Mouse (Mus musculus) retina, postnatal 1 day (tissue): ENCODE results near the gene Lamtor1.
"Not testable (repeated sequence)": the region's sequence is repeated elsewhere in the genome, so short reads cannot be mapped to it uniquely, and the experiment has no call there.

Experiments
- DNase-seq: peaks from one replicate; pipeline ENCODE4 v3.0.0-alpha.2; 2012

Gene Lamtor1

DNA sequence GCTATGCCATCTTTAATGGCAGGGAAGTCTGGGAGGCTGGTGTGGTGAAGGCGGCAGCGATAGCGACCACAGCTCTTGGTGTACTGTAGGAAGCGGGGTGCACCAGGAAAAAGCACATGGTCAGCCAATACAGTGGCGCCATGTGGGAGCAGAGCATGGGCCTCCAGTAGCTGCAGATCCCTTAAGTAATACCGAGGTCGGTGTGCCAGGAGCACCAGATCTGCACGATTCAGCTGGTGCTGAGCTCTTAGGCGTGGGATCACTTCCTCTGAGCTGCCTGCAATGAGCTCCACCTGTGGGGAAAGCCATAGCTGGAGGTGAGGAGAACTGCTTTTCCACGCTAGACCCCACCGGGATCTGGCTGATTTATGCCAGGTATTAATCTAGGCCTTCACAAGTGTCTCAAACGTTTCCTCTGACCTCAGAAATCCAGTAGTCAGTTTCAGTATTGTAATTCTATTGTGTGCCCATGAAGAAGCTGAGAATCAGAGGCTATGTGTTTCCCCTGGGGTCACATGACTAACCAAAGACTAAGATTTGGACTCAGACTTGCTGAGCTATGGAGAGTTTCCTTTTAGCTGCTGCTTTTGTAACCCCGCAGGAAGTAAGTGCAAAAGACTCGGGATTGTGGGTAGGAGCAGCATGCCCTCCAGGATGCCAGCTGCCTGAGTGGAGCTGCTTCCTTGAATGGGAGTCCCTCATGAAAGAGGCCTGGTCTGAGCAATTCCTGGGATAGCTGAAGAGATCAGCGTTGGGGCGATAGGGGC, 5.2 kb upstream of the Lamtor1 start:
- DNase-seq = no peak

DNA sequence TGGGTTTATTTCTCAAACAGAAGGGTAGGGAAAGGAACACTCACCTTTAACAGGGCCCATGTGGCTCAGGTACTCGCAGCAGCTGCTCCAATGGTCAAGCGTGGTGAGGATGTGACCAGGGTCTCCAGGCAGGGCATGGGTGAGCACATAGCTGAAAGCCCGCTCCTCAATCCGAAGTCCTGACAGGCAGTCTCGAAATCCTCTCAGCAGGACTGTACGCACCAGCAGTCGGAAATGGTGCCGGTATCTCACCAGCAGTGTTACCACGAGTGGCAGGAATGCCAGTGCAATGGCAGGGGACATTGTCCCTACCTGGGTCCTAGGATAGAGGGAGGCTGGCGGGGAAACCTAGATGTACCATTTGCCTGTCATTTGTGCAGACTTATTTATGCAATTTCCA, 3.7 kb upstream of the Lamtor1 start:
- DNase-seq = no peak

DNA sequence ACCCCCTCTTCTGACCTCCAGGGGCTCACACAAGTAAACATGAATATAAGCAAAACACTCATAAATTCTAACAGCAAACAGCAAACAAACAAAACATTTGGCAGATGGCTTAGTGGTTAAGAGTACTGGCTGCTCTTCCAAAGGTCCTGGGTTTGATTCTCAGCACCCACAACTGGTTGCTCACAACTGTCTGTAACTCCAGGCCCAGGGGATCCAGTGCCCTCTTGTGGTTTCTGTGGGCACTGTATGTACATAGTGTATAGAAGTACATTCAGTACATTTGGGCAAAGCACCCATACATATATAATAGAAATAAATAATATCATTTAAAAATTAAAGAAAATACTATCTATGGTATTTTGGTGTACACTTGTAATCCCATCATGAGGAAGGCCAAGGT, 2.9 kb upstream of the Lamtor1 start:
- DNase-seq = no peak

DNA sequence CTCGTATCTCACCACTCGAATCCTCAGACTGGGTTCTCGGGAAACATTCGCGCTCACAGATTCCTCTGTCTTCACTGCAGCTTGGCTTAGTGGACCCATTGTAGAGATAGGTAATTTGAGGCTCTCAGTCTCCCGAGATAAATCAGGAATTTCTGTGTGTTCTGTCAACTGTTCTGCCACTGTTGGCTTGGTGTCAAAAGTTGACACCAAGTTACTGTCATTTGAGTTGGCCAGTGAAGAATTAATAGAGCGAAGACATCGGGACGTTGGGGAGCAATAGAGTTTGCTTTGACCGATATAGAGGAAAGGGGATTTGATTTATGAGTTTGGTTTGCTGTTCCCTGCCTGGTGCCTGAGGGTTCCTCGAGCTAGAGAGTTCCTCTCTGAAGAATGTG, 580 bp downstream of the Lamtor1 start, which contains the start of gene Tomt:
Gene Tomt (minus strand): TSS at position 73 of the 395 bp plus-strand sequence.
- no peak for DNase-seq

DNA sequence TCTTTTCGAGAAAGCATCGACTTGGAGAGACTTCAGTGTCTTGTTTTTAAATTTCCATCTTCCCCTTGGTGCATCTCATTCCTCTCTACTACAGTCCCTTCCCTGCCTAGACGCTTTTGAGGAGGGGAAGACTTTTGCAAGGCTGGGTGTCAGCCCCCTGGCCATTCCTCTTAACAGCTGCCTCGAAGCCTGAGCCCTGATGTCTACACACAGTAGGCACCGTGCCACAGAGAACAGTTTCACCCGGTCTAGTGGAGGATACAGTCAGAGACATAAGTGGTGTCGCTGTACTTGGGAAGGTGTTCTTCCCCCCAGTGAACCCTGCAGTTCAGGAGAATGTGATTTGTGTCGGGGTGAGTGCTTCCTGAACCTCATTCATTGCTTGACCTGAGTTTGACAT, 992 bp downstream of the Lamtor1 start:
- DNase-seq = no peak

DNA sequence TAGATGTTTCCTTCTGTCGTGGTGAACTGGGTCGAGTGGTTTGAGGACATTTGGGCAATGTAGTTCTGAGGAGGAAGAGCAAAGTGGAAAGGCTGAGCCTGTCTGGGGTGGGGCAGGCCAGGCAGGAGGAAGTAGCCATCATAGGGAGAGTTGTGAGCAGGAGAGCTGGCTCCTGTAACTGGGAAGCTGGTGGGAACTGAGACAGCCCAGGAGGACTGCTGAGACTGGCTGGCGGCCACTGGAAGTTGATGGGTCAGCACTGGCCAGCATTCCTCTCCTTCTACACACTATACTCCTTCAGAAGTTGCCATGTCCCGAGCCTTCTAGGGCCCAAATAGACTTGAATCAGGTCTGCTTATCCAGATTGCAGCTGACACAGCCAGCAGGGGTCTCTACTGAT, 2.7 kb downstream of the Lamtor1 start:
- DNase-seq = no peak

DNA sequence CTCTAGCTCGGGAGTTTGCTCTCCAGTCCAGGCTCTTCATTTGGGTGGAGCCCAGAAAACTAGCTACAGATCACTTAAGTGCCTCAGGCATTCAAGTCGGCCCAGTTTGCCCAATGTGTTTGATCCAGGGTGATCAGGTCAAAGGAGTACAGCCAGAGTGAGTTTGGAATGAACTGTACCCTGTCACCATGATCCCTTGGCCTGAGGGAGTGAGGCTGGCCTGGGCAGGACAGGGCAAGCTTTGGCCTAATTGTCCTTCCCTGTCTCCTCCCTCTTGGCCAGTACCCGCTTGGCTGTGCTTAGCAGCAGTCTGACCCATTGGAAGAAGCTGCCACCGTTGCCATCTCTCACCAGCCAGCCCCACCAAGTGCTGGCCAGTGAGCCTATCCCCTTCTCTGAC, 4.4 kb downstream of the Lamtor1 start:
- DNase-seq = no peak

DNA sequence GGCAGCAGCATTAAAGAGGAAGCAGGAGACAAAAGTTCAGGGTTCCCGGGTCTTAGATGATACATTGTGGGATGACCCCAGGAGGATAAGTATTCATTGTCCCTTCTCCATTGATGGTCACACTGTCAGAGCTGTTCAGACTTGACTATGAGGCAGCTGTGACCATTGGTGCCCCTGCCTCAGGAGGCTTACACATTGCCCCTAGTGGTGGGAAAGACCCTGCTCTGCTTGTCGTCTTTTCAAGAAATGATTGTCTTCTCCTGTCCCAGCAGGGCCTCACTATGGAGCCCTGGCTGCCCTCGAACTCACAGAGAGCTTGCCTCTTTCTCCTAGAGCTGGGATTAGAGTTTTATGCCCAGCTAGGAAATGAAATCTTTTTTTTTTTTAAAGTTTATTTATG, 6.3 kb downstream of the Lamtor1 start:
- DNase-seq = peak; percentile 34

DNA sequence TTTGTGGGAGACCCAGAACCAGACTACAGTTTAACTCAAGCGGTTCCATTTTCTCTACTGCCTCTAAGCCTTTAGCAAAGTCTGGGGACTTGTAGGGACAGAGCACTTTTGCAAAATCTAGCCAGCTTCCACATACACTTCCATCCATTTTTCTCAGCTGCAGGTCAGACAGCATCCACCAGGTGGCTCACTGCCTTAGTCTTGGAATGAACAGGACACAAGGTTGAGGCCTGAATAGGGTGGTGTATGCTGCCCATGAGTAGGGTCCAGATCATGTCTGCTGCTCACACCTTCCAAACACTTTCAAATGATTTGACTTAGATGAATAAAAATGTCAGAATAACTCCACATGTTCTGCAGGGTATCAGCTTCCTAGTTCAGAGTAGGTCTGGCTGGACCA, 12.4 kb downstream of the Lamtor1 start:
- DNase-seq = peak; percentile 82

DNA sequence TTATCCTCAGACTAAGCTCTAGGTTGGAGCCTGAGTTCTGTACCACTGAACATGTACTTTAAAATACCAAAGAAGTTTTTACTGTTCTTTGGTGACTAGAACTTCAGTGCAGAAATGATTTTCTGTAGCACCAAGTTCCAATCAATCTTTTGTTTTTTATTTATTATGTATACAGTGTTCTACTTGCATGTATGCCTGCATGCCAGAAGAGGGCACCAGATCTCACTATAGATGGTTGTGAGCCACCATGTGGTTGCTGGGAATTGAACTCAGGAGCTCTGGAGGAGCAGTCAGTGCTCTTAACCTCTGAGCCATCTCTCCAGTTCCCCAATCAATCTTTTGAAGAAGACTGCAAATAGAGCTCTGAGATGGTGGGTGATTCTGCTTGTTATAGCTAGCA, 20.2 kb downstream of the Lamtor1 start:
- not testable (repeated sequence) for DNase-seq

DNA sequence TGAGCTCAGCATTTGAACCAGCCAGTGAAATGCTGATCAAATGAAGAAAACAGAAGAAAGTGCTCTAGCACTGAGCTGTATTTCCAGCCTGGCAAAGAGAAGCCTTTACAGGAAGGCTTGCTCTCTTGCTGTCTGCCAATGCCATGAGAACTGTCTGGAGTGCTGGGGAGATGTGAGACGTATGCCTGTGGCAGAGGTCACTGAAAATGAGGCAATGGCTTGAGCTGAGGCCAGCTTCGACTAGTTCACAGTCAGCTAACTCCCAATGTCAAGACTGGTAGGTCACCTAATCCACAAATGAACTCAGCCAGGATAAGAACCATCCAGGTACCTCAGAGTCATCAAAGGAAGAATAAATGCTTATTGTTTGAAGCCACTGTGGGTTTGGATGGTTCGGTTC, 22.4 kb downstream of the Lamtor1 start:
- DNase-seq = no peak

DNA sequence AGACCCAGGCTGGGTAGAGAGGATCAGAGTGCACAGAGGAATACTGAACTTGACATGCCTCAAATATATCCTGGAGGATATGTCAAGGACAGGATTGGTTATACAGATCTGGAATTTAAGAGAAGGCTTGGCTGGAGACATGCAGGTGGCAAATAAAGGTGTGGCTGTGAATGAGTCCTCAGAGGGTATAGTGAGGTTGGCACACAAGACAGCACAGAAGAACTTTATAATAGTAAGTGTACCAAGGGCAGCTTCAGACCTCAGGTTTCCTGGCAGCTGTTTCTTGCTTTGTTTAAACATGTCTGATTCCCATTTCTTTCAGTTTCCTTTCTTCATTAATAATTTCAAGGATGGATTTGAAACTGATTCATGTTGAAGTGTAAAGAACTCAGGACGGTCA, 26.8 kb downstream of the Lamtor1 start:
- DNase-seq = no peak

DNA sequence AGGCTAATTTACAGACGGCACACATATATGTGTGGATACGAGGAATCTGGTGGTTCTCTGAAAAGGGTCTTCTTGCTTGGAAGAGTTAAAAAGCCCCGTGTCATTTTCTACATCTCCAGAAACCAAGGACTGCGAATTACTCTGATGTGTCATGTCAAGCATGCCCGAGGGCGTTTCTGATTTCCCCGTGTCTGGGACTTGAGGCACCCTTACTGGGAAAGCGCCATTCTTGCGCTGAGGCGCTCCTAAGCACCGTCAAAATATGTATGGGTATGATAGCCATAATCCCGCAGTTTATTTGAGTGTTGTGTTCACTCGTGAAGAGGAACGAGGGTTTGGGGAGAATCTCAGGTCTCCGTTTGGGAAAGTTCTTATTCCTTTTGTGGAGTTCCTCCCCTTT, 27.6 kb downstream of the Lamtor1 start:
- no peak for DNase-seq

DNA sequence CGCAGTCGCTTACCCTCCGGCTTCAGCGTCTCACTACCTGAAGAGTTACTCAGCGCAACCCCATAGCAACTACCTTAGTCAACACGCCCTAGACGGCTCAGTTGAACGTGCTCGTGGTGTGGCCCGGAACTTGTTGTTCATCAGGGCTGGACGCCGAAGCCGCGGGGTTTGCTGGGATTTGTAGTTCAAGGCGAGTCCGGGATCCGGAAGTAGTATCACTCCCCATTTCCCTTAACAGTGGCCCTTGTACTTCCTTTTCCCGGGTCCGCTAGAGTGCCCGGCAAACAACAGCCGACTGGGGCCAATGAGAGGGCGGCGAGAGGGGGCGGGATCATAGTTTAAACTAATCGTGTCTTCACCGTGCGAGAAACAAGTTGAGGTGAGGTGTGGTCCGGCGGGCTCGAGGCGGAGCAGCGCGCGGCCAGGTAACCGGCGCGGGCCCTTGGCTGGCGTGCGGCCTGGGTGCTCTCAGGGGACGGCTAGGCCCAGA, 28.1 kb downstream of the Lamtor1 start, which contains the start of the genes Lrrc51 and Numa1:
Gene Lrrc51 (minus strand): TSS at position 145 of the 490 bp plus-strand sequence.
Gene Numa1 (plus strand): TSS at position 361 of the 490 bp plus-strand sequence.
- DNase-seq = peak; percentile 98

DNA sequence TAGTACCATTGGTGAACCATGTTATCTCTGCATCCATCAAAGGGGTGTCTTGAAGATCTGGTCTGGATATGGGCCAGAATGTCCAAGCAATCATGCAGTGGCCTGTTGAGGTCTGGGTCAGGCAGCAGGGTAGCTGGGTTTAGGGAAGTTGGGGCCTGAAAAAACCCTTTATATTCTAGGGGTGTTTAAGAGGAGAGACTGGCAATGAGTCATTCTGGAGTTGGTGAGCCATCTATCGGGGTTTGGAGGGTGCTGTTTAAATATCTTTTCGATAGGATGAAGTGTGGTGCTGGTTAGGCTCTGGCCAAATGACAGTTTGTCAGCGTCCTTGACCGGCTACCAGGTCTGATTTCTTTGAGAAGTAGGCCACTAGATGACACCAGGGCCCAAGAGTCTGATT, 30.3 kb downstream of the Lamtor1 start:
- DNase-seq = no peak

DNA sequence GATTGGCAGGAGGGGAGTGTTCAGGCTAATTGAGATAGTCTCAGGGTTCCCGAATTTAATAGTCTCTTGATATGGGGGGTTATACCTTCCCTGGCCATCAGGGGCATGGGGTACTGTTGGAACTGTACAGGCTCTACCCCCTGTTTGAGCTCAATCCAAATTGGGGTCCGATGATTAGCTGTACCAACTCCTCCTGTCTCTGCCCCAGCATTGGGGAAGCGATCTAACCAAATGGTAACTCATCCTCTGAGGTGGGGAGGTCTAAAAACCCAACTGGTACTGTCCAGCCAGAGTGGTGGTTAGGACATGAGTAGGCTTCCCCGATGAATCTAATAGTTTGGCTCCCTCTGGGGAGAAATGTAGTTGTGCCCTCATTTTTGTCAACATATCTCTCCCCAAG, 31.3 kb downstream of the Lamtor1 start:
- no peak for DNase-seq

DNA sequence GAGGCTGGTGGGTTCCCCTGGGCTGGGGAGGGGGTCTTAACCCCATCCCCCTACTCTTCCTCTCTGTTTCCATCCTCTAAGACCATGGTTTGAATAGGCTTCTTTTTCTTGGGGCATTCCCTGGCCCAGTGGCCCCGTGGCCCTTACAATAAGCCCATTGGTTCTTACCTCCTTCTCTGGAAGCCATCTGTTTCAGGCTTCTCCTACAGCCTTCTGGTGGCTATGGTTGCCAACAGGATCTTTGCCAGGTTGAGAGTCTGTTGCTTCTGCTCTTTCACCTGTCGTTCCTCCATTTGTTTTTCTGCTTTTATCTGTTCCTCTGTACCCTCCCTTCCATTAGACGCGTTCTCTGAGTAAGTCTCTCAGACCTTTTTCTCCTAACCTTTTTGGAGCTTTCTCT, 31.9 kb downstream of the Lamtor1 start:
- no peak for DNase-seq

DNA sequence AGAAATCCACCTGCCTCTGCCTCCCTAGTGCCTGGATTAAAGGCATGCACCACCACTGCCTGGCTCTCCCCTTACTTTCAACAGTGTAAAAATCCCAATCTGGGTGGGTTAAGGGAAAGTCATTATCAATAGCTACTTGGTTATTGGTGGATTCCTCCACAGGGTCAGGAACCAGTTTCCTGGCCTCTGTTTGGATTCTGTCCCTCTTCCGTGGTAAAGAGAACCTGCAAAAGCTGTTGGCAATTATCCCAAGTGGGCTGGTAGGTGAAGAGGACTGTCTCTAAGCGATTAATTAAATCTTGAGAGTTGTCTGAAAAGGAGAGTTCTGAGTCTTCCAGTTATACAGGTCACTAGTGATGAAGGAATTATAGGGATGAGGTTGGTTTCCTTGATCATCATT, 32.6 kb downstream of the Lamtor1 start:
- no peak for DNase-seq

DNA sequence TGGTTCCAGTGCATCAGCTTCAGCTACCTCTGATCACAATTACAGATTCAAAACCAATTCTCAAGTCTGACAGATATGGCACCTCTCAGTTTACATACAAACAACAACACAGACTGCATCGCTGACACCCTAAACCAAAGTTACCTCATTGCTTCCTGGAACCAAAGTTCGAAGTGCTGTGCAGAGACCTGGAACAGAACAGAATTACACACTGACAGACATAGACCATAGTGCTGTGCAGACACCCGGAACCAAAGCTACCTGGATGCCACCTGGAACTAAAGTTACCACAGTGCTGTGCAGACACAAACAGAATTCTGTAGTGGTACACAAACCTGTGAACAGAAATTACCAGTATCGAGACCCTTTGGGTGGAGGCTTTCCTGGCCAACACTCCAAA, 34.1 kb downstream of the Lamtor1 start:
- DNase-seq = no peak

DNA sequence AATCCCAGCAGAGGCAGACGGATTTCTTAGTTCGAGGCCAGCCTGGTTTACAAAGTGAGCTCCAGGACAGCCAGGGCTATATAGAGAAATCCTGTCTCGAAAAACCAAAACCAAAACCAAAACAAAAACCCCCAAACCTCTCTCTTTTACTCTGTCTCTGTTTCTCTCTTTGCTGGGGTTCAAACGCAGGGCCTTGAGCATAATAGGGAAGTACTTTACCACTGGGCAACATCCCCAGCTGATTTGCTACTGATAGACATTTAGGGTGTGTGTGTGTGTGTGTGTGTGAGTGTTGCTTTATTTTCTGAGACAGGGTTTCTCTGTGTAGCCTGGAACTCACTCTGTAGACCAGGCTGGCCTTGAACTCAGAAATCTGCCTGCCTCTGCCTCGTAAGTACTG, 43.3 kb downstream of the Lamtor1 start:
- not testable (repeated sequence) for DNase-seq

DNA sequence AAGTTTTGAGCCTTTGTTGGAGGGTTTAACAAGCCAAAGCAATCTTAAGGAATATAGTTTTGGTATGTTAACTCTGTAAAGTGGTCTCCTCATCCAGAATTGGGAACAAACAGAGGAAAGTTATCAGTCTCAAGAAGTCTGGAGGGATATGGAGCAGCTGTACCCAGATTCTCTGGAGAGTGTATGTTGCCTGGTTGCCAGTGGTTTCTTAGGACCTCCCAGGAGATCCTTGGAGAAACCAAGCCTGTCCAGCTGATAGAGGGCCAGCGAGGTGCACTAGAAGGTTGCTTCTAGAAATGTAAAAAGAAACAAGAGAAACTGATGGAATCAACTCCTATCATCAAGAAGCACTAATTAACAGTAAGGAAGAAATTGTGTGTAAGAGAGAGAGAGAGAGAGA, 45.9 kb downstream of the Lamtor1 start:
- no peak for DNase-seq

DNA sequence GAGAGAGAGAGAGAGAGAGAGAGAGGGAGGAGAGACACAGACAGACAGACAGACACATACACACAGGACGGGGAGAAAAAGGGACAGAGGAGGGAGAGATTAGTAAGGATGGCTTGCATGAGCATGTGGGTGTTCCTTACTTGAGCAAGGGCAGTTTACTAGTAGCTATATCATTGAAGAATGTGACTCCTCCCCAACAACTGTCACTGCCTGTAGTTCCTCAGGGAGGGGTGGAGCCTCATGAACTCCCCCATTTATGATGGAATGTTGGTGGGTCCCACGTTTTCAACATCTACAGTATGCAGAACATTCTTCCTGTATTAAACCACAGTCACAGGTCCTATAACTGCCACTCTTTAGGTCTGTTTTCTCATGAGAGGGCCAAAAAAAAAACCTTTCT, 46.4 kb downstream of the Lamtor1 start:
- no peak for DNase-seq

DNA sequence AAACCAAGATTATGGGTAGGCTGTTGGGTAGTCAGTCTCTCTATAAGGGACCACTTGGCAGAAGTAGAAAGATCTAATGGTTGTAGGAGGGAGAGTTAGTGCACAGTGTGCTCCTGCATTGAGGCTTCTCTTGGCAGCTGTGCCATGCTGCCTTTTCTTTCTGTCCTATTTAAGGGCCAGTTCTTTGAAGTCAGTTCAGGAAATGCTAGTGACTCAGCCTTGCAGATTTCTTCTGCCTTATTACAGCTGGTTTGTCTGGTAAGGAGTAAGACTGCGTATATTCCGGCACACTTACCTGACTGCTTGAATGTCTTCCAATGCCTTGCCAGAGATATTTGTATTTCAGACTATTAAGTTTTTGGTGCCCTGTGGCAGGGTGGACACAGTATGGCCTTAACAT, 48.5 kb downstream of the Lamtor1 start:
- no peak for DNase-seq

DNA sequence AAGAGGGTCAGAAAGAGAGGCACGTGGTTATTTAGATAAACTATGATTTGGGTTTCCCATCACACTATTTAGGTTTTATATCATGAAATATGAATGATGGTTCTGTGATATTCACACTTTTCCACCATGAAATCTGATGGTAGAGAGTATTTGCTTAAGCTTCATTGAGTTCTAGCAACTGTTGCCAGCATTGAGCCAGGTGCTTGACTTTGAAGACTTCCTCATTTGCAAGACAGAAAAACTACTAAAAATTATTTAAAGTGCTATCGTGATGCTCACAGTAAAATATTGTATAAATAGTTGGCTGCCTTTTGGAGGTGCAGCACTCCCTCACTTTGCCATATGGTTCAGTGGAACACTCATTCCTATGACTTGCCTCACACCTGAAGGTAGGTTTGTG, 49.6 kb downstream of the Lamtor1 start:
- DNase-seq = no peak

DNA sequence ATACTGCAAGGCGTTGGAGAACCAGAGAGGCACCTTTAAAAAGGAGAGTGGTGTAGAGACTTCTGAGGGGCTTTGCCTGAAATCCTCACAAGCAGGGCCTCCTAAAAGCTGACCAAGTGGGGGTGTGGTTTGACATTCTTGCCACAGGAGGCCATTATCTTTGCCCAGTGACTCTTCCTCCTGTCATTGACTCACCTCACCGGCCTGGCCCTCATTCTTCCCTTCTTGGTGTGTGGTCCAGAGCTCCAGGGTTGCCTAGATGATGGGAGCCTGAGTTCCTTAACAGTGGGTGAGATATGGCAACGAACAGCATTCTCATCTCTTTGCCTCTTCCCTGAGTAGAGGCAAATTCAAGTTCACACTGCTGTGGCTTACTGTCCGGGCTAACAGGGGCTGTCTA, 50.2 kb downstream of the Lamtor1 start:
- no peak for DNase-seq
